Mouse (Mus musculus) intestine, embryonic 15.5 days (tissue): Measurements from ENCODE around the gene Camta1. TPM values are rescaled to one million over a fixed set of nuclear protein-coding genes. Genes with fewer than 3 reads are reported as not detected.

Experiments used
- ATAC-seq: fragments of 200-750 bp; cut with Nextera tagmentation; 2 replicates; pipeline ENCODE4 v1.8.0; 2017; ENCODE audit warnings: moderate TSS enrichment, moderate library complexity
- H3K27ac ChIP-seq: fragments of 300-500 bp; sonication (generic); 2 replicates; pipeline ENCODE4 v1.5.1; 2015; ENCODE audit warnings: mild to moderate bottlenecking, inconsistent platforms
- H3K27me3 ChIP-seq: fragments of 300-500 bp; sonication (generic); replicated peaks from 2 replicates; pipeline ENCODE4 v1.6.1; 2015; ENCODE audit warnings: inconsistent platforms
- H3K36me3 ChIP-seq: fragments of 300-500 bp; sonication (generic); 2 replicates; pipeline ENCODE4 v1.6.1; 2015; ENCODE audit warnings: inconsistent platforms
- H3K4me1 ChIP-seq: fragments of 300-500 bp; sonication (generic); replicated peaks from 2 replicates; pipeline ENCODE4 v1.6.1; 2015; ENCODE audit warnings: inconsistent platforms
- H3K4me2 ChIP-seq: fragments of 300-500 bp; sonication (generic); replicated peaks from 2 replicates; pipeline ENCODE4 v1.6.1; 2015; ENCODE audit warnings: mild to moderate bottlenecking, inconsistent platforms
- H3K4me3 ChIP-seq: fragments of 300-500 bp; sonication (generic); replicated peaks from 2 replicates; pipeline ENCODE4 v1.5.1; 2015; ENCODE audit warnings: inconsistent platforms
- H3K9ac ChIP-seq: fragments of 300-500 bp; sonication (generic); 2 replicates; pipeline ENCODE4 v1.6.1; 2015; ENCODE audit warnings: inconsistent platforms
- H3K9me3 ChIP-seq: fragments of 300-500 bp; sonication (generic); 2 replicates; pipeline ENCODE4 v1.6.1; 2016; ENCODE audit warnings: inconsistent platforms
- WGBS: fragments of 180-500 bp; shearing (Covaris S2); methylation state at CpG from one replicate; pipeline ENCODE4 v1.1.7; 2015; 5-methylcytosine and 5-hydroxymethylcytosine counted together
- polyA plus RNA-seq: library from polyadenylated mRNA; unstranded; fragments of >200 nt; fragmentation: Nextera tagmentation; extraction: Ambion mirVana; gene quantifications from 2 replicates; pipeline ENCODE4 v1.2.1, GENCODE M21; 2015

The Camta1 gene
- polyA plus RNA-seq, 1 experiment from 2014 or later: 75.7 TPM

DNA sequence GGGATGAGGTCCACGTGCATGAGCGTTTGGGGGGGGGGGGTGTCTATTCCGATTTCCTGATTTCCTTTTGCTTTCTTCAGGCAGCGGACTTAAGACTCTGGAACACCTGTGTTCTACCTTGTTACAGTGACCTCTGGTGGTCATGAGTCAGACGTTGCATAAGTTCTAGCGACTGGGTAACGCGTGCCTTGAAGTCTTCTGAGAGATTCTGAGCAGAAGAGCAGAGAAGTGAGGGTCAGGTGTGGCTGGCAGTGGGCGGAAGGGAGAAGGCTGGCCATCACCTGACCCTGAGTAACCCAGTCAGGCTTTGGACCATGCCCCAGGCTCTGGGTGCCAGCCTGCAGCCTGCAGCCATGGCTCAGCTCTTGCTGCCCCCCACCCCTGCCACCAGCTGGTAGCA lies 222.7 kb downstream of the Camta1 start:
- Histone ChIP-seq H3K4me1 (0 out of 2 replicates have a peak, but pooled peaks cover 4% of the 10 kb centered on the region), H3K4me2 (no peak overlapping the region), H3K4me3 (no peak overlapping the region), H3K27me3 (0 out of 2 replicates have a peak, but pooled peaks cover 4% of the 10 kb centered on the region), H3K9me3 (no peaks in the 10 kb centered on the region), H3K9ac (no peak overlapping the region), H3K27ac (no peak overlapping the region), H3K36me3 (no peaks in the 10 kb centered on the region)
- ATAC-seq: no peak
- WGBS: 18% methylated on average over 9 of the region's 9 CpGs

DNA sequence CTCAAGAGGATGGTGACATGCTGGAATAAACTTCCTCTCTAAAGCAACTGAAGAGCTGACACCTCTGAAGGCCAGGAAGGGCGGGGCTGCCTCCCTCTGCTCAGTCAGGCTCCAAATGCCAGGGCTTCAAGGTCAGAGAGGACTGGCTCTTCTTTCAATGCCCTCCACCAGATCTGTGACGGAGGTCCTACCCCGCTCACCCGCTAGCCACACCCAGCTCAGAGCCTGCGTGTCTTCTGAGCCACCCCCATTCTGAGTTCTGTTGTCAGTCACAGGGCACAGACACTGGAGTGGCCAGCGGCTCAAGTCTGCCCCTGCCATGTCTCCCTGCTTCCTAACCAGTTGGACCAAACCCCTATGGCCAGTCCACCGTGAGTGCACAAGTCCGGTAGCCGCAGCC lies 224.3 kb downstream of the Camta1 start:
- H3K4me1 ChIP-seq: 0 out of 2 replicates have a peak, but pooled peaks cover 4% of the 10 kb centered on the region

DNA sequence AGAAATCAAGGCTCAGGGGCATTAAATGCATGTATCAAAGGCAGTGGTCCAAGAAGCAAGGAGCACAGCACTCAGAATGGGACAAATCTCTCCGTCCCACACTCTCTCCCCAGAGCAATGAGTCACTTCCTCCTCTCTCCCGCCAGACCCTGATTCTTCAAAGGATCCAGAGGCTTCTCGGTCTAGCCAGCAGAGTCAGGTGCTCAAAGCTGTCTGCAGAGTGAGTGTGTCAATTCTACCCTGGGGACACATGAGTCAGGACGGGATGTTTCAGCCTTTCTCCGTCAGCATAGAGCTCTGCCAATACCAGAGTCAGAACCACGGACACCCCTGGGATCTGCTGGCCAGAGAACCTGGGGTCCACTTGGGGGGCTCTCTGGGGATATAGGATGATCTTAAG lies 226.9 kb downstream of the Camta1 start:
- WGBS: 25% methylated on average over 6 of the region's 6 CpGs
- H3K4me2 ChIP-seq: no peak overlapping the region
- H3K27me3 ChIP-seq: no peaks in the 10 kb centered on the region
- H3K9ac ChIP-seq: no peak overlapping the region
- no peak overlapping the region for H3K4me3 ChIP-seq
- H3K36me3 ChIP-seq: no peaks in the 10 kb centered on the region
- ATAC-seq: no peak
- no peak overlapping the region for H3K27ac ChIP-seq
- no peaks in the 10 kb centered on the region for H3K9me3 ChIP-seq
- H3K4me1 ChIP-seq: 0 out of 2 replicates have a peak, but pooled peaks cover 4% of the 10 kb centered on the region

More for the DNA sequence above, 224.3 kb downstream of the Camta1 start:
- Histone ChIP-seq H3K9me3 (no peaks in the 10 kb centered on the region), H3K36me3 (no peaks in the 10 kb centered on the region), H3K9ac (no peak overlapping the region), H3K27me3 (0 out of 2 replicates have a peak, but pooled peaks cover 4% of the 10 kb centered on the region), H3K27ac (no peak overlapping the region), H3K4me2 (no peak overlapping the region), H3K4me3 (no peak overlapping the region)
- no peak for ATAC-seq
- 52% methylated on average over 9 of the region's 9 CpGs for WGBS

DNA sequence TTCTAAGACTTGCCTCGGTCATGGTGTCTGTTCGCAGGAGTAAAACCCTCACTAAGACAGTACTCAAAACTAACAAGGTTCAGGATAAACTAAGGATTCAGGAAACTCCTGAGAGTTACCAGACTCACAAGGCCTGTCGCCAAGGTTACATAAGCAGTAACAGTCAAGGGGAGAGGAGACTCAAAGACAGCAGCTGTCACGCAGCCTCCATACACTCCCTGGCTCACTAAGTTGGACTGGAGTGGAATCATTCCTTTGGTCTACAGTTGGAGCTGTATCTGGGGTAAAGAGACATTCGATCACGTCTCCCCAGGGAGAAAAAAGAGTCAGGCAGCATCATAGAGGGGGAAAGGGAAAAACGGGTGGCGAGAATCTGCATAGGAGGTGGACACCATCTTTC lies 227.9 kb downstream of the Camta1 start:
- Histone ChIP-seq H3K36me3 (no peaks in the 10 kb centered on the region), H3K4me3 (no peak overlapping the region), H3K27me3 (no peaks in the 10 kb centered on the region), H3K9ac (no peak overlapping the region), H3K4me1 (0 out of 2 replicates have a peak, but pooled peaks cover 4% of the 10 kb centered on the region), H3K9me3 (no peaks in the 10 kb centered on the region), H3K4me2 (no peak overlapping the region), H3K27ac (no peak overlapping the region)
- WGBS: 72% methylated on average over 8 of the region's 8 CpGs
- ATAC-seq: no peak

DNA sequence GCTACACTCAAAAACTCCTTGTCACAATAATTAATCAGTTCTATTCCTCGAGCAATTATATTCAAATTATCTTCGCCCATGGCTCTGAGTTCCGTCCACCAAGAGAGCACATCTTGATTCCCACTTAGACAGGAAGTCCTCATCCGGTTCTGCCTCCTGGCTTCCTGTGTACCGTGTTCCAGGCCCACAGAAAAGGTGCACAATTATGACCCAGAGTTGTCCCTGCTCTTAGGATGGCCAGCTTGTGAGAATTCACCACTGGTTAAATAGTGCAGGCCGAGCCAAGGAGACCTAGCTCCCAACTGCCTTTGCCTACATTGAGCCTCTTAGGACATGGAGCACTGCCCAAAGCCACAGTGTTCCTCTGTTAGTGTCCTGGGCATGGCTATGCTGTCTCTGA lies 229.4 kb downstream of the Camta1 start:
- Histone ChIP-seq H3K9ac (no peak overlapping the region), H3K4me2 (no peak overlapping the region), H3K4me1 (0 out of 2 replicates have a peak, but pooled peaks cover 4% of the 10 kb centered on the region), H3K36me3 (no peaks in the 10 kb centered on the region), H3K27ac (no peak overlapping the region), H3K27me3 (no peaks in the 10 kb centered on the region), H3K9me3 (no peaks in the 10 kb centered on the region), H3K4me3 (no peak overlapping the region)
- 82% methylated on average over 6 of the region's 6 CpGs for WGBS
- ATAC-seq: no peak

DNA sequence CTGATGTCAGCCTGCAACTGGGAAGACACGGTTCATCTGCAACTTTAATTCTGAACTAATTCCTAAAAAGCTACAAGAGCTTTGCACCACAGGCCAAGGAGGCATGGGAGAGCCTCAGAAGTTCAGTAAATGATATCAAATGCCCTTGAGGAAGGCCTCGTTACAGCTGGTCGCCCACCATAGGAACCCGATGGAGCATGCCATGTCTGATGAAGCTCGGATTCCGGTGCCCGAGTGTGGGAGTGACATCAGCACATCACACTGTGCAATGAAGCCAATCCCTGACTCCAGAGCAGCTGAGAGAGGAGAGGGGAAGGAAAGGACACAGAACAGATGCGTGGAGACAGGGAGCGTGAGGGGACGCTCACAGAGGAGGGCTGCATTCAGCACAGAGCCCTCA lies 231.0 kb downstream of the Camta1 start:
- H3K9me3 ChIP-seq: no peaks in the 10 kb centered on the region
- no peak overlapping the region for H3K4me2 ChIP-seq
- ATAC-seq: no peak
- no peaks in the 10 kb centered on the region for H3K36me3 ChIP-seq
- no peak overlapping the region for H3K4me3 ChIP-seq
- H3K9ac ChIP-seq: no peak overlapping the region
- H3K27ac ChIP-seq: no peak overlapping the region
- H3K27me3 ChIP-seq: no peaks in the 10 kb centered on the region
- H3K4me1 ChIP-seq: 0 out of 2 replicates have a peak, but pooled peaks cover 4% of the 10 kb centered on the region
- 67% methylated on average over 10 of the region's 10 CpGs for WGBS

DNA sequence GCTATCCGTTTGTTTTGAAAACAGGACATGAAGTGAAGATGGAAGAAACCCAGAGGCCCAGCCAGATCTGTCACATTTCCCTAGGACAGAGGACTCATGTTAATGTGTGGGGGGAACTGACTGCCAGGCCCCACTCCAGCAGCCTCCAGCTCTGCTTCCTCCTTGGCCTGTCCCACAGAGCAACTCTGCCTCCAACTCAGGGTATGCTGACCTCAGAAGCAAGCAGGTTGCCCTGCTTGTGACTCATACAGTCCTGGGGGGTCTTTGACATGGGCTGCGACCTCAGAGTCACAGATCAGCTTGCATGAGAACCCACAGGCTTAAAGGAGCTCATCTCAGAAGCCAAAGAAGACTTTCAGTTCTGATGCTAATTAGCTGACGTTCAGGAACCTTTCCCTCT lies 231.4 kb downstream of the Camta1 start:
- Histone ChIP-seq H3K4me2 (no peak overlapping the region), H3K27me3 (no peaks in the 10 kb centered on the region), H3K27ac (no peak overlapping the region), H3K4me1 (0 out of 2 replicates have a peak, but pooled peaks cover 2% of the 10 kb centered on the region), H3K9ac (no peak overlapping the region), H3K36me3 (no peaks in the 10 kb centered on the region), H3K9me3 (no peaks in the 10 kb centered on the region), H3K4me3 (no peak overlapping the region)
- WGBS: 49% methylated on average over 3 of the region's 3 CpGs
- ATAC-seq: no peak

DNA sequence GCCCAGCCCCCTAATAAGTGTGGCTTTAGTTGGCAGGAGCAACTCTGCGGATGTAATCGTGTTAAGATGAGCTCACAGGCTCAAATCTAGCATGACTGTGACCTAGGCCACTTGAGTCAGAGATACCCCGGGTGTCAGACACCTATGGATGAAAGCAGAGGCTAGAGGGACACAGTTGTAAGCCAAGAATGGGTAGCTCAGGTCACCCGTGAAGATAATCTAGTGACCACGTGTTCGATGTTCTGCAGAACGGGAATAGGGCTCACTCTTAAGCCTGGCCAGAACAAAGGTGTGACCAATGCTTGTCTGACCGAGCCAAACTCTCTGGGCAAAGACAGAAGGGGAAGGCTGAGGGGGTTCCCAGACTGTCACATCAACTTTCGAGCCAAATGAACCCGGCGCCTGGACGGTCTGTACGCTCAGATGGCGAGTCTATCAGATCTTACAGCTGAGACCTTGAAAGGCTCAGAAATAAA lies 242.1 kb downstream of the Camta1 start:
- H3K4me1 ChIP-seq: no peaks in the 10 kb centered on the region
- no peaks in the 10 kb centered on the region for H3K36me3 ChIP-seq
- WGBS: 78% methylated on average over 14 of the region's 14 CpGs
- no peaks in the 10 kb centered on the region for H3K9me3 ChIP-seq
- no peaks in the 10 kb centered on the region for H3K27me3 ChIP-seq
- no peak for ATAC-seq
- H3K4me2 ChIP-seq: no peak overlapping the region
- no peak overlapping the region for H3K27ac ChIP-seq
- H3K4me3 ChIP-seq: no peak overlapping the region
- H3K9ac ChIP-seq: no peak overlapping the region

DNA sequence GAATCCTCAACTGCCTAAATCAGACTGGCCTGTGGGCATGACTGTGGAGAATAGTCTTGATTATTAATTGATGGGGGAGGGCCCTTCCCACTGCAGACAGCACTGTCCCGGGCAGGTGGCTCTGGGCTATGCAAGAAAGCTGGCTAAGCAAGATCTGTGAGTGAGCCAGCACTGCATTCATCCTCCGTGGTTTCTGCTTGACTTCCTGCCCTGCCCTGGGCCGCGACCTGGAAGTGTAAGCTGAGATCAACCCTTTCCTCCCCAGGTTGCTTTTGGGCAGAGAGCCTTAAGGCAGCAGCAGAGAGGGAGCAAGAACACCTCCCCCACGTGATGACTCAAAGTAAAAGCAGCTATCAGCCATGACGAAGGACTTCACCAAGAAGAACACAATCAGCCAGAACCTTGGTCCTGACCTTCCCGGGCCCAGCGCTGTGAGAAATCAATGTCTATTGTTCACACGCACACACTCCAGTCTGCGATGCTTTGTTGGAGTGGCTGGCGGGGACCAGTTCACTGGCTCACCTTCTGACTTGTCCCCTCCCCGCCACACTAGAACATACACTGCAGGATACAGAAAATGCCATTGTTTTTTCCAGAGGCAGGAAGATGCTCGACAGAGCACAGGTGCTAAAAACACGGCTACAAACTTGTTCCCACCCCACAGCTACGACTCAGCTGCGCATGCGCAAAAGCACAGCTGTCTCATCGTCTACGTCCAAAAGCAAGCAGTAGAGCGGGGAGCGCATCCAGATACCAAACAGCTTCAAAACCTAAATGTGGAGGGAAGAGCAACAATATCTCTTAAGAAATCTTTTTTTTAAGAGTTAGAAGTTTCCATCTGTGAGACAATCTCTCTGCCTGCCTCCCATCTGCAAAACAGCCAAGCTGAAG lies 243.0 kb downstream of the Camta1 start:
- Histone ChIP-seq H3K4me1 (no peaks in the 10 kb centered on the region), H3K4me2 (no peak overlapping the region), H3K27ac (no peak overlapping the region), H3K36me3 (no peaks in the 10 kb centered on the region), H3K4me3 (no peak overlapping the region), H3K9me3 (no peaks in the 10 kb centered on the region), H3K27me3 (no peaks in the 10 kb centered on the region), H3K9ac (no peak overlapping the region)
- ATAC-seq: no peak
- 47% methylated on average over 21 of the region's 21 CpGs for WGBS

DNA sequence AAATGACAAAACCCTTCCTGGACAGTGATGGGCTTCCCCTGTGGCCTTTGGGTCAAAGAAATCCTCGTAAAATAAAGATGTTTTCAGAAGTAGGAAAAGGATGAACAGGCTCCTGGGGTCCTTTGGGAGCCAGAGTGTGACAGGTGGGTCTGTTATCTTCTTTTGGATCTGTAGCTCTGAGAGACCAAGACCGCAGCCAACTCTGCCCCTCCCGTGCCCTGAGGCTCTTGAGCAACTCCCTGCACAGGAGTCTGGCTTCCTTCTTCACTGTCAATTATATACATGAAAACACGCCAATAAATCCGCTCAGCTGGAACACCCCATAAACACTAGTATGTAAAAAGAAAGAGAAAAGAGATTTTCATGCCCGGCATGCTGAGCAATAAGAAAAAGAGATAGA lies 250.1 kb downstream of the Camta1 start:
- H3K4me1 ChIP-seq: no peaks in the 10 kb centered on the region
- H3K4me2 ChIP-seq: no peak overlapping the region
- no peak for ATAC-seq
- 67% methylated on average over 6 of the region's 6 CpGs for WGBS
- no peak overlapping the region for H3K4me3 ChIP-seq
- H3K36me3 ChIP-seq: no peaks in the 10 kb centered on the region
- no peak overlapping the region for H3K27ac ChIP-seq
- no peaks in the 10 kb centered on the region for H3K27me3 ChIP-seq
- H3K9me3 ChIP-seq: no peaks in the 10 kb centered on the region
- H3K9ac ChIP-seq: no peak overlapping the region

DNA sequence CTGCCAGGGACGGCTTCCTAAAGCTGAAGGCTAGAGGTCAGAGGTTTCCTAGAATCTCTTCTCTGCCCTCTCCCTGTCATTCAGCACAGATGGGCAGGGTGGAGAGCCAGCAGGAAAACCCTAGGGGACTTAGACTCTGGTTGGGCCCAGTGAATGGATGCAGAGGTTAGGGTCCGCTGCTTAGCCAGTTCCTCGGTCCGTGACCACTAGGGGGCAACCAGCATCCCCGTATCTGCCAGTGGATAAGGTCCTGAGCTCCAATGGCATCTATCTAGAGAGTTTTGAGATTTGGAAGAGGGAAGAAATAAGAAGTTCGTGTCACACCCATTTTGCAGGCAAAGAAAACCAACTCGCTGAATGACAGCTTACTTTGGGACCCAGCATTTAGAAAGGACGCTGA lies 251.4 kb downstream of the Camta1 start:
- Histone ChIP-seq H3K27ac (no peak overlapping the region), H3K4me3 (no peak overlapping the region), H3K9me3 (no peaks in the 10 kb centered on the region), H3K36me3 (no peaks in the 10 kb centered on the region), H3K4me2 (no peak overlapping the region), H3K4me1 (no peaks in the 10 kb centered on the region), H3K27me3 (no peaks in the 10 kb centered on the region), H3K9ac (no peak overlapping the region)
- ATAC-seq: no peak
- WGBS: 16% methylated on average over 8 of the region's 8 CpGs

DNA sequence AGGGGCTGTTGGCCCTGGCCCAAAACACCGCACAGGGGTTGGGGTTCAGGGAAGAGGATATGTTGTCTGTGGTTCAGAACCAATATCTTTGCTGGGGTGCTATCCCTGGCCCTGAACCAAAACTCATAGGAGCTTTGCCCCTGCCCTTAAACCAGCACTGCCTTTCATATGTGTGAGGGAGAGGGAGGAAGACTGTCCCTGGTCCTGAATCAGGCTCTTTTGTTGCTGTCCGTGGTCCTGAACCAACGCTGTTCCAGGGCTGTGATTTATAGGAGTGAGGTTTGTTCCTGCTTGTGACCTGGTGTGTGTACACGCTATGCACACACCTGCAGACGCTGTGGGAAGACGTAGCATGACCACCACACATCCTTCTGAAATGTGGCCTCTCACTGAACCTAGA lies 256.8 kb downstream of the Camta1 start:
- 32% methylated on average over 6 of the region's 6 CpGs for WGBS
- Histone ChIP-seq H3K9me3 (no peaks in the 10 kb centered on the region), H3K4me2 (no peak overlapping the region), H3K9ac (no peak overlapping the region), H3K4me3 (no peak overlapping the region), H3K4me1 (no peaks in the 10 kb centered on the region), H3K27me3 (no peaks in the 10 kb centered on the region), H3K27ac (no peak overlapping the region), H3K36me3 (no peaks in the 10 kb centered on the region)
- ATAC-seq: peak; percentile 85

DNA sequence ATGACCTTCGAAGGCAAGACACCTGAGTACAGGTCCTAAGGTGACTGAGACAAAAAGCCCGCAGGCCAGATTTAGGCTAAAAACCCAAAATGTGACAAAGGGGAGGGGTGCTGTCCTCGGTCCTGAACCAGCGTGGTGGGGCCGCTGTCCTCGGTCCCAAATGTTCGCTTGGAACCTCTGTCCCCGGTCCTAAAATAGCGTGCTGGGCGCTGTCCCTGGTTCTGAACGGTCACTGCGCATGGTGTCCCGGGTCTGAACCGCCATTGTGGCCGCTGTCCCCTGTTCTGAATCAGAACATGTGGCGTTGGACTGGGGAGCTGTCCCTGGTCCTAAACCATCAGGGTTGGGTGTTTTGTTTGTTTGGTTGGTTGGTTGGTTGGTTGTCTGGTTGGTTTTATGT lies 257.2 kb downstream of the Camta1 start:
- H3K4me3 ChIP-seq: no peak overlapping the region
- peak; percentile 94 for ATAC-seq
- H3K27ac ChIP-seq: no peak overlapping the region
- H3K36me3 ChIP-seq: no peaks in the 10 kb centered on the region
- H3K9ac ChIP-seq: no peak overlapping the region
- H3K4me1 ChIP-seq: no peaks in the 10 kb centered on the region
- 8% methylated on average over 16 of the region's 16 CpGs for WGBS
- H3K27me3 ChIP-seq: no peaks in the 10 kb centered on the region
- H3K9me3 ChIP-seq: no peaks in the 10 kb centered on the region
- no peak overlapping the region for H3K4me2 ChIP-seq
